Mouse (Mus musculus): ENCODE measurements around the gene Tescl.

DNA sequence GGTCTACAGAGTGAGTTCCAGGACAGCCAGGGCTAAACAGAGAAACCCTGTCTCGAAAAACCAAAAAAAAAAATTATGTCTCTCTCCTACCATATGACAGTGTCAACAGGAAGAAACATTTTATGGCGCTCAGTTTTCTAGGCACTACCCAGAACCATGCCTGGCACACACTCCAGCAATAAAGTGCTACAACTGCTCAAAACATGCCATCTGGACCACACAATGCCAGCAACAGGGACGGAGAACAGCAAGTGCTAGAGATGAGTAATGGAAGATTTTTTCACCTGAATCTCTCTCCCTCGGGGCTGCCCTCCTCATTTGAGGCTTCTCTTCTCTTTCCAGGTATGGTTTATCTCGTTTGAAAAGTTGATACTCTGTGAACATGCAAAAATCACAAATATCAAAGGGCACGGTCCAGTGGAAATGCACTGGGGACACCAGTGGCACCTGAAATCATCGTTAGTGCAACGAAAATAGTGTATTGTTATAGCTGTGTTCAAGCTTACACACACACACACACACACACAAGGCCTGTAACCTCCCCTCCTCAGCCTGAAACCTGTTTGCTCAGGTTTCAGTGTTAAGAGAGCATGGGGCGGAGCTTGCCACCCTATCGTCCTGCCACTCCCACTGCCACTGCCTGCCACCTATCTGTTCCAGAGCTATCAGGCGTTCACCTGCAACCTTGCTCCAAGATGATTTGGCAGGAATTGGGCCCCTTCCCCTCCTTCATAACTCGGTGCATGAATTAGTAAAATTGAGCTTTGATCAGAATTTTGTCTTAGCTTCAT is 40.5 kb downstream of the Tescl start:
- TF ChIP-seq TAL1 (IDR thresholded peaks at IDR 0.05; ENCODE audit: low read length) (no peak), GATA1 (IDR thresholded peaks at IDR 0.05; ENCODE audit: low read length) (no peak)
